Mouse (Mus musculus): Measurements from ENCODE around the gene App.

The App gene

DNA sequence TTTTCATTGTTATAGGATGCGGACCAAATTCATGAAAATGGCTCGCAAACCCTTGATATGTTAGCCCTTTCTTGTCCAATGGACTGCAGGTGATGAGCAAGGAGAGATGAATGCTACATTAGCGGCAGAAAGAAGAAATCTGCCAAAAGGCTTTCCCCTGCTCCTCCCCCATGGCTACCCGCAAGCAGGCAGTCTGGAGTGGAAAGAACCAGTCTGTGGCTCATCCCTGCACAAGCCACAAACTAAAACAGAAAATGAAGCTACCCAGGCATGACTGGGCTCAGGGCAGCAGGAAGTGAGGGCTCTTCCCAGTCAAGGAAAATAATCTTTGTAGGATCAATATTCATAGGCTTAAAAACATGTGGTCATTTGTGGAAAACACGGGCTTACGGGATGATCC is 54.6 kb downstream of the App start:
- no peak for DNase-seq (ENCODE audit: low spot score in 2 of 2)

DNA sequence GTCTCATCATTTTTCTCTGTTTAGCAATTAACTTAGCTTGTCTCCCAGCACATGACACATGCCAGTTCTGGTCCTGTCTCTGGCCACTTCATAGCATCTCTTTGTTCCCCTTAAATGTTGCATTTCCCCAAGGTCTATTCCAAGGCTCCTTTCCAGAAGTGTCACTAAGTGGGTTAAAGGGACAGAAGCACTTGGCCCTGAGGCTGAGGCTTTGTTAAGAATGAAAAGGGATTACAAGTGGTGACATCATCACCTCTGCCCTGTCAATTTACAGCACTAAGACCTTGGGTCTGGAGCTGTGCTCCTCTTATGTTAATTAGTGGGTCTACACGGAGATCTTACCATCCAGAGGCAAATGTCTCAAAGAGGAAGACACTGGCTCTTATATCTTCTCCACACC is 56.0 kb downstream of the App start:
- DNase-seq (ENCODE audit: low spot score in 2 of 2) = no peak

- DNase-seq (ENCODE audit: low spot score in 2 of 2) = peak in 1 of 2 experiments; percentile 15
Observed at GRCm38 (mm10) chr16:85115837-85116236, 57.7 kb downstream of the App start.

DNA sequence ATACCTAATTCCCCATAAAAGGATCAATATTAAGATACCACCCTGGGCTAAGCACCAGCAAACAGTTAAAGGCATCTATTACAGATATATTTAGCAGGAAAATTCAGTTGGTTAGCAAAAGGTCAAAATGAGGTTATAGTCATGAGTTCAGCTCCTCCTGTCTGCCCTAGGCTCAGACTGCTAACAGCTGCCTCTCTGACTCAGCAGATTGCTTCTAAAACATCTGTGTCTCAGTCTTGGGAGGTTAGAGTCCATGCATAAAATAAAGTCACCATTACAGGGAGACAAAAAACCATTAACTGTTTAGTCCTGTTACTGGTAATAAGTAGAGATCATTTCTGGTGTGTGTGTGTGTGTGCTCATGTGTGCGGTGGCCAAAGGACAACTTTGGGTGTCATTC is 58.8 kb downstream of the App start:
- no peak for DNase-seq (ENCODE audit: low spot score in 2 of 2)

- no peak for DNase-seq (ENCODE audit: low spot score in 2 of 2)
Observed at GRCm38 (mm10) chr16:85113941-85114340, 59.6 kb downstream of the App start.

DNA sequence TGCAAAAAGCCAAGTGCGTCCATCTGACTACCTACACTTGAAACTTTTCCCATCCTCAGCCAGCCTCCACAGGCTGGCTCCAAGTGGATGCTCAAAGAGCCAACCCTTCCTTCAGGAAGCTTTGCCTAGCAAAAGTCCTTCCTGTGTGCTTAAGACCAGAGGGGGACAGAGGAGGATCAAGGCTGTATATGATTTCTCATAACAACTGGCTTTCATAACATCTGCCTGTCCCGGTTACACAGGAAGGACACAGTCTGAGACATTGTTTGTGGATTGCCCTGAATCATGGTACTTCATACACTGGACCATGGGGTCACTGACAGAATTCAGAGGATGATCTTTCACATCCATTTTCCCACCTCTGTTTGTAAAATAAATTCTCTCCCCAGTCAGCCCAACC is 61.3 kb downstream of the App start:
- DNase-seq (ENCODE audit: low spot score in 2 of 2) = no peak

- no peak for DNase-seq (ENCODE audit: low spot score in 2 of 2)
Observed at GRCm38 (mm10) chr16:85110428-85110827, 63.1 kb downstream of the App start.

GRCm38 (mm10) chr16:85108486-85108885 is 65.1 kb downstream of the App start:
- no peak for DNase-seq (ENCODE audit: low spot score in 2 of 2)

DNA sequence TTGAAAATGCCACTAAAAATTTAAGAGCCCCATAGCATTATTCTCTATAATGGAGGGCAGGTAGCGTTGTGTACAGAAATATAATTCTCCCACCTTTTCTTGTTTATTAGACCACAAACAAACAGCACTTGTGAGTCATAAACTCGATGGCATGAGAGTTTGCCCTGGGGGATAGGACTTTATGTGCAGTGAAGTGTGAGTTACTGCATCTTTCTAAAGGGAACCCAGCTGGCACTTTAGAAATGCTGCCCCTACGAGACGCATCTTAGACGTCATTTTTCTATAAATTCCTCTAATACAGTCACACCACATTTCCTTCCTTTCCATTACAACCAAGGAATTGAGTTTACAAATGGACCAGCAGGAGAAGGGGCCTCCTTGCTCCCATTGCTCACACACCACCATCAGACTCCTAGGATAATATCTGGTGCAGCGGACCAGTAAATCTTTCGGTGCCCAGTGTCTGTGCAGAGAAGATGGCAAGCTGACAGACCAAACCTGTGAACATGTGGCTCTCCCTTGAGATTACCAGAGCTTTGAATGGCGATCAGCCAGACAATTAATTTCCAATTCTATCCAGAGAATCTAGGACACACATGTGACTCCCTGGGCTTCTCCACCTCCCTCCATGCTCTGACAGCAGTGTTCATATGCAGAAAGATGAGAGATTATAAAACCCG is 66.8 kb downstream of the App start:
- no peak for DNase-seq (ENCODE audit: low spot score in 2 of 2)

DNA sequence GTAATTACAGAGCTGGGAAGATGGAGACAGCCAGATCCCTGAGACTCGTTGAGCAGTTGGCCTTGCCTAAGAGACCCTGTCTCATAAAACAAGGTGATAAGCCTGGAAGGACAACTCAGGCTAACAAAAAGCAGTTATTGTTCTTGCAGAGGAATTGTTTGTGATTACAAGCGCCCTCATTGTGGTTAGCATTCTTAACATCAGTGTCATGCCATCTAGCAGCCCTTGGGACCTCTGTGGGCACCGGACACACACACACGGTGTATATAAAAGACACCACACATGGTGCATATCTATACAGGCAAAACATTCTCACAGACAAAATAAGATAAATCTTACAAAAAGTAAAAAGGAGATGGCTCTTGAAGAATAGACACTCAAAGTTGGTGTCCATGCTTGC is 68.0 kb downstream of the App start:
- no peak for DNase-seq (ENCODE audit: low spot score in 2 of 2)

DNA sequence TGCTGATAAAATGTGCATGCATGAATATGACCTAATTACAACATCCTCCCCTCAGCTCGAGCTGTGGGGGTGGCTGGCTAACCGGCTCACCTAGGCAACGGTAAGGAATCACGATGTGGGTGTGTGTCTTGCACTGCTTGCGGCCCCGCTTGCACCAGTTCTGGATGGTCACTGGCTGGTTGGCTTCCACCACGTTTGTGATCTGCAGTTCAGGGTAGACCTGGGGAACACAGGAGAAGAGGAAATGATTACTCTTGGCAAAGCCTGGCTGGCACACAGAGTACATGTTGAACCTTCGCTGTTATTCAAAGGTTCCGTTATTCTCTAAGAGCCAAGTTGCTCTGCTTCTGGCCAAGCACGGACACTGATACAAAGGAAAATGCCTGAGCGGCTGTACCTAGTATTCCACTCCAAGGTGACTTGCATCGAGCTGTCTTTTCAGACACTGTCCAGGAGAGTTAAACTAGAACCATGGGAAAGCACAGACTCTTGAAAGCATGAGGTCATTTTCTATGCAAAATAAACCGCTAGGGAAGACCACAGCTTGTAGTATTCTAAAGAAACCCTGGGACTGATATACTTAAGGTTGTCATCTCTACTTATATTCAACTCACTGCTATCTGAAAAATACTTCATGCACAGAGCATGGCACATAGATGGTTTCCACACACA is 70.3 kb downstream of the App start:
- DNase-seq (ENCODE audit: low spot score in 2 of 2) = no peak

DNA sequence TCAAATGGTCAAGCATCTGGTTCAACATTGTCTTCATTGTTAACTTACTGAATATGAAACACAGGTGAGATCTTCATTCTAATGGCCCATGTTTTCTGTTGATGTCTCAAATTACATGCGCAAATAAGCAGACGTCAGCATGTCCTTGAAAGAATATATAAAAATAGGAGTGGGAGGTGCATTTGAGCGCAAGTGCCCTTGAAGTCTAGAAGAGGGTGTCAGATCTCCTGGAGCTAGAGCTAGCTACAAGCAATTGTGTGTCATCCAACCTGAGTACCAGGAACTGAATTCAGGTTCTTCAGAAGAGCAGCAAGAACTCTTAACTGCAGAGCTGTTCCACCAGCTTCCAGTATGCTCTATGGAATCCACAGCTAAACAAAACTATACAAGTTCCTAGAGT is 72.0 kb downstream of the App start:
- no peak for DNase-seq (ENCODE audit: low spot score in 2 of 2)

- no peak for DNase-seq (ENCODE audit: low spot score in 2 of 2)
Observed at GRCm38 (mm10) chr16:85100806-85101205, 72.8 kb downstream of the App start.

DNA sequence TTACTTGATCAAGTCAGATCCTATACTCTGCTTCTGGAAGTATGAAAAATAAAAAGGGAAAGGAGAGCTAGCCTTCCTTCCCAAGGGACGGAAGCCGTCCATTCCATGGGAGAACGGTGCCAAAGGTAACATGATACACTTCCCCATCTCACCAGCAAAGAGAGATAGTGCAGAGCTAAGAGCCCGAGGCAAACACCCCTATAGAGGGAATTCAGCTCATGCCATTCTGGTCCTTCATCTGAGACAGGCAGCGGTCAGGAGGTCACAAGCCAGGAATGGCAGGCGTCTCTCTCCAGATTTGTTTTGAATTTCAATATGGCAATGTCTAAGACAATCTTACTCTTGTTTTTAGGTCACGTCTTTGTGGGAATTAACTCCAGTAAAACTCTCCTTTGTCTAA is 74.1 kb downstream of the App start:
- DNase-seq (ENCODE audit: low spot score in 2 of 2) = no peak

DNA sequence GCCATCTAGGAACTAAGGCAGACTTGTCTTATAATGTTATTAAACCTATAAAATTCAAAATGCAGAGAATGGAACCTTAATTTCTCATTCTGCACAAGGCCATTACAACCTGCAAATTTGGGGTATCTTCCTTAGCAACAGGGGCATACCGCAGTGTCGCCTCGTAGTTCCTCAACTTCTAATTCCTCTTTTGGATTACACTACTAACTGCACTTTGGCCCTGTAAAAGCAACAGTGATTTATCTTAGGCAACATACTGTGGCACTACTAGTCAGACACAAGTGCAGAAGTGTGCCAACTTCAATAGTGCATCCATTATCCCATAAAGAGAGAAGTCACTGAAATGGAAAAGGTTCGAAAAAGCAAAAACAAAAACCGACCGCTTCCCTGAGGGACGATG is 74.5 kb downstream of the App start:
- no peak for DNase-seq (ENCODE audit: low spot score in 2 of 2)

DNA sequence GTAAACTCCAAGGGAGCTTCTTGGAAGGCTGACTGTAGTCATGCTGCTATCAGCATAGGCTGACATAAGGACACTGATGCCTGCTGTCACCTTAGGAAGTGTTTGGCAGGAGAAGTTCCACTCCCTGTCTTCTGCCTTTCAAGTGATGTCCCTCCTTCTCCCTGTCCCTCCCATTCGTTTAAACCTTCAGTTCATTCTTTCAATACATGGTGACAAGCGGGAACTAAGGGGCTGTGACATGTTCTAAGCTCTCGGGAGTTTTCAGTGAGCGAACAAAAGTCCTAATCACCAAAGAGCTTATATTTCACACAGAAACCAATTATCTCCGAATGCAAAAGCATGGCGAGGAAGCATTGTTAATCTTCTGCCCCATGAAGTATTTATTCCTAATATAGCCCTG is 77.2 kb downstream of the App start:
- no peak for DNase-seq (ENCODE audit: low spot score in 2 of 2)

DNA sequence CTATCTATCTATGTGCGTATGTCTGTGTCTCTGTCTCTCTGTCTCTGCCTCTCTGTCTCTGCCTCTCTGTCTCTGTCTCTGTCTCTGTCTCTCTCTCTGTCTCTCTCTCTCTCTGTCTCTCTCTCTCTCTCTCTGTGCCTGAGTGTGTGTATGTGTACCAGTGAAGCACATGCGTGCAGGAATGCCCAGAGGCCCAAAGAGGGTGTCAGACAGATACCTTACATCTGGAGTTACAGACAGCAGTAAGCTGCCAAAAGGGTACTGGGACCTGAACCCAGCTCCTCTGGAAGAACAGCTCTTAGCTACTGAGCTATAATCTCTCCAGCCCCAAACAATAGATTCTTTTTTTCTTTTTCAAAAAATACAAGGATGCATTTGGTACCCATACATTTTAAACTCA is 77.6 kb downstream of the App start:
- DNase-seq (ENCODE audit: low spot score in 2 of 2) = no peak

GRCm38 (mm10) chr16:85092644-85093091 is 80.9 kb downstream of the App start:
- no peak for DNase-seq (ENCODE audit: low spot score in 2 of 2)

DNA sequence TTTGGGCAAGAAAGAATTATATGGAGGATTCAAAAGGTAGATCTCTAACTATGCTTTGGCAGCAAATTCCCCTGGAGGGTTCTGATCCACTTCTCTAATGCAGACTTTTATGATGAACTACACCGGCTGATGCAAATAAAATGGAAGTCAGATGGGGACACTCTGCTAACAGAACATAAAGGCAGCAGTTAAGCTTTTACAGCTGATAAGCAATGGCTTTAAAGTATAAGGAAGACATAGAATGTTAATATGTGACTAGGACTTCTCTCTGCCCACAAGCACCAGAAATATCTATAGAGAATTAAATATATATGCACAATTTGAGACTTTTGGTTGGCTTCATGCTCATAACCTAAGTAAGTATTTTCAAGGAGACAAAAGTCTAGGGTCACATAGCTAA is 81.4 kb downstream of the App start:
- DNase-seq (ENCODE audit: low spot score in 2 of 2) = no peak

DNA sequence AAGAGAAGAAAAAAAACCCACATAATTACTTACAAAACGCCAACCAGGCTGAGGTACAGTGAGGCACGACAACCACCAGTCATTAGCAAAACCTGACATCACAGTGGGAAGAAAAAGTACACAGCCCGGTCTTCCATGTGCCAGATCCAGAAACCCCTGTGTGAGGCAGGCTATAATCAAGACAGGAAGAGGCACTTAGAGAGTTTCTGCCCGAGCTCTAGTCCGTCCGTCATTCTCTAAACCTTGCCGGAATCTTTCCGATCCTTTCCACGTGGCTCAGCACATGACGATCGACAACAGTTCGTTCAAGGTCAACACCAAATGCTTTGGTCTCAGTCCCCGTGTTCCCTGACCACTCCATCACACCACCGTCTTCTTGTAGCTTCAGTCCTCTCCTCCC is 82.6 kb downstream of the App start:
- DNase-seq (ENCODE audit: low spot score in 2 of 2) = no peak

GRCm38 (mm10) chr16:85088126-85088525 is 85.4 kb downstream of the App start:
- DNase-seq (ENCODE audit: low spot score in 2 of 2) = no peak

DNA sequence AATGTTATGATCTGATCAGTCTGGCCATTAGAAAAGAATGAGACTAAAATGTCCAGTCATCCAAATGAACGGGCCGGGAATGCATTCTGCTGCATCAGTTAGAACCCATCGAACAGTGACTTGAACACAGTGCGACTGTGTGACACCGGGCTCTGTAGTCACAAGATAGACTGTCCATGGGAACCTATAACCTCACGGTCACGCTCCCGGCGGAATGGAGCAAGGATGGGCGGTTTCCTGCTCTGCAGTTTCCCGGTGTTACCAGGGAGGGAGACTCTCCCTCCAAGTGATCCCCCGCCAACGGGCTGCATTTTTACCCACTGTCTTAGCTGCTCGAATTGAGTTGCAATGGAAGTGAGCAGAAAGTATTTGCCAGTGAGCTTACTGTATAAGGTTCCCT is 87.3 kb downstream of the App start:
- DNase-seq (ENCODE audit: low spot score in 2 of 2) = no peak

- no peak for DNase-seq (ENCODE audit: low spot score in 2 of 2)
Observed at GRCm38 (mm10) chr16:85085902-85086301, 87.7 kb downstream of the App start.

DNA sequence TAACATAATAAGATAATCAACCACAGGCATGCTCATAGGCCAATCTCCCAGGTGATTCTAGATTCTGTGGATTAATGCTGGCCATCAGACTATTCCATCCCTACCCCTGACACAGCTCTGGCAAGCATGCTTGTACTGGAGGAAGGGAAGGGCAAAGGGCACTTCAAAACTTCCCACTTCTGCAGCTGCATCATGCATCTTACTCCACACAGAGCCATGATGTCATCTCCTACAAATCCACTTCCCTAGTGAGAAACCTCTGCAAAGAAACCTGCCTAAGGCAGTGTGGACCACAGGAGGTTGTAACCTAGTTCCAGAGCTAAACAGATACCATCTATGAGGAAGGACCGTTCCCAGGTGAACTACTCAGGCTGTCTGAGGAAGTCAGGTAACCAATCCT is 89.4 kb downstream of the App start:
- no peak for DNase-seq (ENCODE audit: low spot score in 2 of 2)

All from urinary bladder, postnatal 4 days (tissue).